ENCODE assay signal across 10 mouse cellular contexts in the genomic region with DNA sequence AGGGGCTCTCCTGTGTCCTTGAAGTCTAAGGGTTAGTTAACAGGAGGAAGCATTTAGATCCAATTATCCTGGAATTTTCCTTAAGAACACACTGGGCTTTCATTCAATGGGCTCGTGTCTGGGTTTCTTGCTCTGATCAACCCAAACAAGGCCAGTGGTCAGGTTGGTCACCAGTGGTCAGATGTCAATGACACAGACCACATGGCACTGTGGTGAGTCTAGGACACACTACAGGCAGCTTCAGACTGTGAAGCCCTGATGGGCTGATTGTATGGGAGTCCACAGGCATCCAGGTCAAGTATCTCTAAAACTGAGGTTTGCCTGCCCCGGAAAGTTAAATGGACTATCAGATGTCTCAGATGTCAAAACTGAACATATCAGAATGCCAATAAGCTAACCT.
"Had no signal": no experiment of that assay in that cellular context is flagged by ENCODE, and none has a peak within 500 bp of the region (broad histone marks: within the 10 kb centered on the region; RNA-seq: fewer than 3 reads in every experiment).

No protein-coding gene starts in this region.

- DNase-seq: thymus, adult 2 months; thymus, postnatal 36 days had no signal

- H3K4me2 ChIP-seq: liver, embryonic 11.5 days; liver, embryonic 15.5 days; midbrain, embryonic 12.5 days; stomach, embryonic 15.5 days had no signal

- H3K9ac ChIP-seq: liver, embryonic 15.5 days; midbrain, embryonic 12.5 days; stomach, embryonic 15.5 days had no signal

- H3K9me3 ChIP-seq: limb, embryonic 10.5 days; liver, embryonic 15.5 days; megakaryocyte, embryonic 14.5 days; midbrain, embryonic 12.5 days; stomach, embryonic 15.5 days had no signal

- H3K36me3 ChIP-seq: limb, embryonic 10.5 days; liver, embryonic 15.5 days; midbrain, embryonic 12.5 days; stomach, embryonic 15.5 days had no signal

- H3K27me3 ChIP-seq: midbrain, embryonic 12.5 days; stomach, embryonic 15.5 days had no signal

- H3K4me1 ChIP-seq: liver, embryonic 15.5 days; megakaryocyte, embryonic 14.5 days; midbrain, embryonic 12.5 days; stomach, embryonic 15.5 days had no signal

- H3K4me3 ChIP-seq: layer of hippocampus, adult 2 months; limb, embryonic 10.5 days; liver, embryonic 15.5 days; megakaryocyte, embryonic 14.5 days; midbrain, embryonic 12.5 days; stomach, embryonic 15.5 days had no signal

- H3K27ac ChIP-seq: layer of hippocampus, adult 2 months; limb, embryonic 10.5 days; liver, embryonic 15.5 days; macrophage; midbrain, embryonic 12.5 days; stomach, embryonic 15.5 days had no signal
